Mouse (Mus musculus): ENCODE data around the gene Hax1. TPM values are rescaled to one million over a fixed set of nuclear protein-coding genes. Genes with fewer than 3 reads are reported as not detected.

The Hax1 gene
- 81.8 and 82.9 TPM in 2 replicates for polyA plus RNA-seq (2012; rRNA removed)

DNA sequence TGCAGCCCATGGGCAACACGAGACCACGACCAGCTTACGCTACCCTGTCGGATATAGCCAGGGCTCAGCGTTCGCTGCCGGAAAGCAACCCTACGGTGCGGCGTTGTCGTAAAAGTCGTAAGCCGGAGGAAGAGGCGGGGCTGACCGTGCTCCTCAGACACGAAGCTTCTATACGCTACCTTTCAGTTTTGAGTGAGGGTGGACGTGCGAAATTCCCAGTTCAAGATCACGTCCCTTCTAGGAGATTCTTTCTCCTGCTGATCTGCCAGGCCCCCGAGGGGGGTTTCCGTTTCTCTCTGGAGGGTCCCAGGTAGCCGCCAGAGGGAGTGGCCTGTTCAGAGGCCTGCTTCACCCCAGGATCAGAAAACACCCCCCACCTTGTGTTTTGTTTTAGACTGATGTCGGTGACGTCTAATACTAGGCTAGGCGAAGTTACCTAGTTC, at the start of gene Hax1:
TSS of gene Hax1 (minus strand) at position 169 of the 443 bp plus-strand sequence.

DNA sequence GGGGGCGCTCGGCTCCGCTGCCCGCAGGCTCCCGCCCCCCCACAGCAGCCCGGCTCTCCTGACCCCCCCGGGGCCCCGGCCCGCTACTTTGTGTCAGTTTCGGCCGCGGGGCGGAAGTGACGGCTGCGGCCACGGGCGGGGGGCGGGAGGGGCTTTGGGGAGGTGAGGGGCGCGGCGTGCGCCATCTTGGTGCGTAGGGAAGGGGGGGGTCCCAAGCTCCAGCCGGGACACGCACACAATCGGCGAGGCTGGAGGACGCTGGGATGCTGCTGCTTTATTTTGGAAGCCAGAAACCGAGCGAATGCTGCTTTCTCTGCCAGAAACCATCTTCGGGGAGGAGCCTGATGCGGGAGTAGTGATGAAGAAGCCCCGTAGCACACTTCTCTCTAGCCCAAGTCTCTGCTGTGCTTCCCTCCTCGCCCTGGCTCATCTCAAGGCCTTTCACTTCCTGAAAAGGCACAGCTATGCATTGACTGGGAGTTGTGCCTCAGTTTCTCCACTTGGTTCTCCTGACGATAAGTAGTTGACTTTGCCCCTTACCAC, 35.3 kb downstream of the Hax1 start, which contains the start of gene Atp8b2:
TSS of gene Atp8b2 (minus strand) at position 288 of the 543 bp plus-strand sequence.

Other genes with a start within 250 kb of the Hax1 start
- 0.10 and 0.13 TPM in 2 replicates for gene Chrnb2, start 234.1 kb downstream of the Hax1 start, polyA plus RNA-seq (2012; rRNA removed)
- 12.3 and 13.2 TPM in 2 replicates for gene Ube2q1, start 225.2 kb downstream of the Hax1 start, polyA plus RNA-seq (2012; rRNA removed)
- gene She, start 167.4 kb downstream of the Hax1 start, polyA plus RNA-seq (2012; rRNA removed): 0.96 and 1.1 TPM in 2 replicates
- gene Il6ra, start 85.6 kb downstream of the Hax1 start, polyA plus RNA-seq (2012; rRNA removed): 4.3 and 5.0 TPM in 2 replicates
- 4.2 and 6.1 TPM in 2 replicates for gene Atp8b2, start 35.3 kb downstream of the Hax1 start, polyA plus RNA-seq (2012; rRNA removed)
- 27.9 and 28.0 TPM in 2 replicates for gene 4933434E20Rik, start 52.9 kb upstream of the Hax1 start, polyA plus RNA-seq (2012; rRNA removed)
- 42.5 and 47.3 TPM in 2 replicates for gene Ubap2l, start 53.8 kb upstream of the Hax1 start, polyA plus RNA-seq (2012; rRNA removed)
- 79.1 and 85.0 TPM in 2 replicates for gene Tpm3, start 73.9 kb upstream of the Hax1 start, polyA plus RNA-seq (2012; rRNA removed)
- 0.35 and 0.36 TPM in 2 replicates for gene Nup210l, start 105.4 kb upstream of the Hax1 start, polyA plus RNA-seq (2012; rRNA removed)
- 1,483 and 1,543 TPM in 2 replicates for gene Rps27, start 214.9 kb upstream of the Hax1 start, polyA plus RNA-seq (2012; rRNA removed)
- 4.3 and 5.0 TPM in 2 replicates for gene Rab13, start 214.9 kb upstream of the Hax1 start, polyA plus RNA-seq (2012; rRNA removed)
- 28.2 and 29.7 TPM in 2 replicates for gene Jtb, start 232.8 kb upstream of the Hax1 start, polyA plus RNA-seq (2012; rRNA removed)
- 0.24 TPM in 2 replicates for gene Creb3l4, start 244.7 kb upstream of the Hax1 start, polyA plus RNA-seq (2012; rRNA removed)
- gene Slc39a1, start 249.4 kb upstream of the Hax1 start, polyA plus RNA-seq (2012; rRNA removed): 18.0 and 18.6 TPM in 2 replicates

All from liver, embryonic 18 days (tissue).